Mouse (Mus musculus): ENCODE measurements around the gene Camta1.

GRCm38 (mm10) chr4:151510417-151510816 is 351.3 kb downstream of the Camta1 start:
- no peak for TF ChIP-seq CTCF (IDR thresholded peaks at IDR 0.05; ENCODE audit: low read depth)
- TF ChIP-seq EP300 (IDR thresholded peaks at IDR 0.05; ENCODE audit: low read depth) = no peak
